Mouse (Mus musculus) gastrocnemius, postnatal 36 days (tissue): ENCODE measurements around the gene Kdm5b. TPM values are rescaled to one million over a fixed set of nuclear protein-coding genes. Genes with fewer than 3 reads are reported as not detected.
"Not testable (repeated sequence)": the region's sequence is repeated elsewhere in the genome, so short reads cannot be mapped to it uniquely, and the experiment has no call there.

Source experiments
- DNase-seq, 2 experiments: peaks; one replicate each; pipeline ENCODE4 v3.0.0; 2022
- intact Hi-C: fragments of 180-260 bp; cut with DNase I; formaldehyde crosslinking; loops from one replicate; pipeline ENCODE4 v1.15.1; 2025
- long read RNA-seq, 2 experiments: library from polyadenylated mRNA; stranded (forward); transcript quantifications; one replicate each; pipeline ENCODE4 v2.0.0; 2021
- total RNA-seq, 2 experiments: library from RNA; stranded (reverse); gene quantifications; 2 replicates each; pipeline ENCODE4 v1.2.3; 2021

The Kdm5b gene
- total RNA-seq = 10 to 100 TPM in 1 of 2 experiments, 1 to 10 TPM in 1; 9.2 to 11.1 TPM
- long read RNA-seq, experiment 1, partial matches to known transcripts = 0 of 3 reads
- long read RNA-seq, experiment 1, other reads (novel, unspliced or antisense) = 3 of 3 reads
- long read RNA-seq, experiment 2, partial matches to known transcripts = 1 of 1 reads
- long read RNA-seq, experiment 2, other reads (novel, unspliced or antisense) = 0 of 1 reads

DNA sequence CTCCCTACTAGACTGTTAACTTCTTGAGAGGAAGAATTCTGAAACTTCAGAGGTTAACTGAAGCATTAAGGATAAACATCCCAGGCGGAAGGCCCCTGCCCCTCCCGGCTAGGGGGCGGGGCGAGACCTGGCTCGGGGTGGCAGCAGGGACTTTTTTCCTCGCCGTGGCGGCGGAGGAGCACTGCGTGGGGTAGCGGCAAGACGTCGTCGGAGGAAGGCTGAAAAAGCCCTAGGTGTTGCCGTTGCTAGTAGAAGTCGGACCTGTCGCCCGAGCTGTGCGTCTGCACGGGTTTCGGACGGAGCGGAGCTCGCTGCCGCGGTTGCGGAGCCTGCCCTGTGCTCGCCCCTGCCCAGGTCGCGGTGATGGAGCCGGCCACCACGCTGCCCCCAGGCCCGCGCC lies at the start of gene Kdm5b:
Kdm5b (plus strand) TSS at position 196 of the 400 bp plus-strand sequence.
- DNase-seq = peak; percentile 83 to 89
- intact Hi-C loops = no loop called here

DNA sequence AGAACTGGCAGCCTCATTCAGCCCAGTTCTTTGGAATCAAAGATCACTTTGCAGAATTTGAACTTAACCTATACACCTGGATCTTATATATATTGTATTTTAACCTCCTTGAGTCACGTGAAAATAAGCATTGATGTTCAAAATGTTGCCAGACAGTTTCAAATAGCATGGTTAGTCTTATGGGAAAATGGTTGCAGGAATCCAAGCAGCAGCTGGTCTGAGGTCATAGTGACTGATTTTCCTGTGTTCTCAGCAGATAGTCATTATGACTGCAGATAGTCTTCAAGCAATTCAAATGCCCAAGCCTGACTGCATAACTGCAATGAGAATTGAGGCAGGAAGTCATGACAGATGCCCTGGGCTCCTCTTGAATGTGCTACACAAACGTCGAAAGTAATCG lies 47.8 kb upstream of the Kdm5b start:
- intact Hi-C loops = no loop called here
- no peak for DNase-seq

DNA sequence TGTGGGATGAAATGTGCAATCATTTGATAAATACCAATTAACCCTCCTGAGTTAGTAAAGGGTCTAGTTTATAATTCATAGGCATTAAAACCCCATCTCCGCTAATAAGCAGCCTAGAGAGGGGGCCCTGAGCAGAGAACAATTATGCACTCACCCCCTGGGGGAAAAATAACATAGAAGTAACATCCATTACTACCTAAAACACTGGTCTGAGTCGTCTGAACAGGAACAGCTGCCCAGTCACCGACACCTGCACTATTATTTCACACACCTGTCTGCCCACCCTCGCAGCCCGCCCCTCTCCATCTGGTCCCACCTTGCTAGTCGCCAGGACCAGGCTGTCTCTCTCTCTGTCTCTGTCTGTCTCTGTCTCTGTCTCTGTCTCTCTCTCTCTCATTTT lies 47.4 kb upstream of the Kdm5b start:
- intact Hi-C loops = no loop called here
- DNase-seq = no peak

DNA sequence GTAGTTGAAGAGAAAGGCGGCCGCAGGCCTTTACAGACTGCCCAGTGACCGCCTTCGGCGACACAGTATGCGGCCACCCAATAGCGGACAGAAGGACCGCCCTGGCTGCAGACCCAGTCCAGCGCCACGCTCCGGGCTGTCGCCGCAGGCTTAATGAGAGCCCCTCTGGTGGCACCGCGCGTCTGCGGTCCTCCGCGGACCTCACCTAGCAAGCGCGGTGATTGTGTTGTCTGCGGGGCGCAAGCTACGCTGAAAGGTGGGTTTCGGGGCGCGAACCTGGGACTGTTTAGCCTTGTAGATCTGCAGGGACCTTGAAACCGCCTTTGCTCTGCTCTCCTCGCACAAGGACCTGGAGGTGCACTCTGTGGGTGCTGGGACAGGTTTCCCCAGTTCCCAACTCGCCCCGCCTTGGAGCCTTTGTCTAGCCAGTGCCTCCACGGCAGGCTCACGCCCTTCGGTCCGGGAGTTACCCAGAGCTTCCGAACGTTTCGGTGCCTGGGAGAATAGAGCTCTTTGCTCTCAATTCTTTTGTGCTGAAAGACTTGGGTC lies 46.6 kb upstream of the Kdm5b start:
- no peak for DNase-seq
- intact Hi-C loops = no loop called here

DNA sequence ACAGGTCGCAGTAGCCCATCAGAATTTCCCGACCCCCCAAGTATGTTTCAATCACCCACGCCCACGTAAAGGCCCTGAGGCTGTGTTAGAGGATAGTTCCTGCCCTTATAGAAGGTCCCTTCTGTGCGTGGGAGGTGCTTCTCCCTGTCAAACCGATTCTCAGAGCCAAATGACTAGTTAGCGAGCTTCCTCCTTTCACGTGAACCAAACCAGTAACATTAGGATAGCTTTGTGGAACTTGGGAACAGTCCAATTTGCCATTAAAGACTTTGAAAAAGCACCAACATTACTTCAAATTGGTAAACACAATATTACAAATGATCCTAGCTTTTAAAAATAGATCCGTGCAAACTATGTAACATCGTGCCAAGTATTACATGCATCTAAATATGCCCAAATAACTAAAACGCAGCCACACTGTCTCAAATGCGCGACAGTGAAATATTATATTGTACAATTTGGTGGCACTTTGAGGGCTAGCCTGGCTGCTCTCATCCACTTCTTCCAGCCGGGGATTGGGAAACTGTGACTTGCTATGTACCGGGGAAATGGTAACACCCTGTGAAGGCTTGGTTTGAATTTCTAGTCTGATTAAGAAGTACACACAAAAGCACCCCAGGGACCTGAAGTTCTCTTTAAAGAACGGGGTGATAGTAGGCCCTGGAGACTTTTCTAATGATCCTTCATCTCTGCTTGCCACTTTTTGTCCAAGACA lies 45.9 kb upstream of the Kdm5b start:
- intact Hi-C loops = no loop called here
- no peak for DNase-seq

DNA sequence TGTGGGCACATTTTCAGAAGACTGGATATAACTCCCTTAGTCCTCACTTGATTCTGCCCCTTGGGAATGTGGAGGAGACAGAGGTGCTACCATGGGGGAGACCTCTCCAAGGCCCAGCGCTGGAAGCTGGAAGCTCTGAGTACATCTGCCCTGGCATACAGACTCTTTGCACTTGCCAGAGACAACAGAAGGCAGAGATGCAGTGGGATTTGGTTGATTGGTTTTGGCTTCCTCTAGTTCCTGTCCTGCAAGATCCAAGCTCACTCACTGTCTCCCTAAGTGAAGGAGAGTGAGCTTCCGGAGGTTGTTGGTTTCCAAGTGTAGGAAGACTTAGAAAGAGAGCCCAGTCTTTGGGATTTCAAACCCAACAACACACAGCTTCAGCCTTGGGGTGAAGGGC lies 44.1 kb upstream of the Kdm5b start:
- intact Hi-C loops = loop anchor here (5.0 kb wide), 2 partner anchors 76 to 91 kb away; no protein-coding TSS in a partner anchor

DNA sequence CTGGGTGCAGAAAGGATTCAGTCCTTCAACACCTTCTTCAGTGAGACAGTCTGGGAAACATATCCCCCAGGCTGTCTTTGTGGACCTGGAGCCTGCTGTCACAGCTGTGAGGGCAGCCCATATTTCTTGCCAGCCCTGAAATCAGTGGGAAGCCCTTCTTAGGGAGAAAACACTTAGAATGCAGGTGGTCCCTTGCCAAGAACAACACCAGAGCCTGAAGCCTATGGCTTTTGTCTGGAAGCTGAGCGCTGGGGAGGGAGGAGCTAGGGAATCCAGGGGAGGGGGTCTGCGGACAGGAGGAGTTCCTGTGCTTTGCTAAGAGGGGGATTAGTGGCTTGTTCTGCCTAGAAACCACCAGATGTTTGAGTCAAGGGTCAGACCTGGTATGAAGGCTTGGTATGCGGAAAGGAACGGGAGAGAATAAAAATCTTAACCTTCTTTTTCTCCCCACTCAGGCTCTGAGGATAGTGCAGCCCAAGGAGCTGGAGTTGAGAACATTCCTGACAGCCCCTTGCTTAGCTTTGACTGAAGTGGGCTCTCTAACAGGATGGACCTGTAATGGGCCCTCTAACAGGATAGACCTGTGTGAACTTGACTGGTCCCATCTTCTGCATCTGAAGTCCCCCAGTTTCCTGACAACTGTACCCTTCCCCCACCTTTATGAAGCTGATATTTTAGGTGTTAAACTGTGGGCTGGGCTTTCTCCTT lies 43.3 kb upstream of the Kdm5b start:
- intact Hi-C loops = loop anchor here (5.0 kb wide), 2 partner anchors 76 to 91 kb away; no protein-coding TSS in a partner anchor
- no peak for DNase-seq

More for the DNA sequence above, 44.1 kb upstream of the Kdm5b start:
- DNase-seq = no peak

DNA sequence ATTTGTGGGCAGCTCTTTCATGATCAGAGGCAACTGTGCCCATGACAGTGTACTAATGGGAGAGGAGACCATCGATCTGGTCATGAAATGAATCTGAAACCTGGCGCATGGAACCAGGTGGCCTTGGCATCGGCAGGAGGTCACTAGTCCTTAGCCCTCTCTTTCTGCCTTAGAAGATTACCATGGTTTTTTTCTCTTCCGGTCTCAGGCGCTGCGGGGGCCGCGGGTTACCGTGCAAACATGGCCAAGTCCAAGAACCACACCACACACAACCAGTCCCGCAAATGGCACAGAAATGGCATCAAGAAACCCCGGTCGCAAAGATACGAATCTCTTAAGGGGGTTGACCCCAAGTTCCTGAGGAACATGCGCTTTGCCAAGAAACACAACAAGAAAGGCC lies 42.1 kb upstream of the Kdm5b start:
- DNase-seq = not testable (repeated sequence)
- intact Hi-C loops = loop anchor here (5.0 kb wide), 2 partner anchors 74 to 89 kb away; no protein-coding TSS in a partner anchor

DNA sequence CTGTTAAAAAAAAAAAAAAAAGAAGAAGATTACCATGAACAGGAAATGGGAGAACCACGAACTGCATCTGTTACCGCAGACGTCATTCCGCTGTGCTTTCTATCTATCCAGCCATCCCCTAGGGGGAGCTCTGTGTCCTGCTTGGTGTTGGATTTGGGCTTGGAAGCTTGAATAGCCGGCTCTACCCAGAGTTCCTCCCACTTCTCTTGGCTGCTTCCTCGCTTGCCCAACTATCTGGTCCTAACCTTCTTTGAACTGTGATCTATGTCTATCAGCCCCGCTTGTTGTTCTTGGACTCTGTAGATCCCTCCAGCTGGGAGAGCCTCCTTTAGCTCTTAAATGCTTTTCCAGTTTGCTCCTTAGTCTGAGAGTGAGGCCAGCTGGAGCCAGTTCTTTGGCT lies 41.3 kb upstream of the Kdm5b start:
- DNase-seq = peak; percentile 43 to 79
- intact Hi-C loops = loop anchor here (5.0 kb wide), 2 partner anchors 74 to 89 kb away; no protein-coding TSS in a partner anchor

DNA sequence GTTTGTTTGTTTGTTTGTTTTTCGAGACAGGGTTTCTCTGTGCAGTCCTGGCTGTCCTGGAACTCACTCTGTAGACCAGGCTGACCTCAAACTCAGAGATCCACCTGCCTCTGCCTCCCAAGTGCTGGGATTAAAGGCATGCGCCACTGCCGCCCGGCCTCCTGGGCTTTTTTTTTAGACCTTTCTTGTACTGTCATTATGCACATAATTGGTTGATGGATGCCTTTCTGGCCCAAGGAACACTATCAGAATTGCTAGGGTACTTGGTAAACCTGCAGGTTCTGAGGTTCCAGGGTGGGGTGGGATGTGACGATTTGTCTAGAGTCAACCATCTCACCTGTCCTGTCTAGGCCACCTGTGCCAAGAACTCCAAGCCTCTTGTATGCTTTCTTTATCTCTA lies 40.8 kb upstream of the Kdm5b start:
- intact Hi-C loops = loop anchor here (5.0 kb wide), 2 partner anchors 73 to 88 kb away; no protein-coding TSS in a partner anchor
- DNase-seq = not testable (repeated sequence)

DNA sequence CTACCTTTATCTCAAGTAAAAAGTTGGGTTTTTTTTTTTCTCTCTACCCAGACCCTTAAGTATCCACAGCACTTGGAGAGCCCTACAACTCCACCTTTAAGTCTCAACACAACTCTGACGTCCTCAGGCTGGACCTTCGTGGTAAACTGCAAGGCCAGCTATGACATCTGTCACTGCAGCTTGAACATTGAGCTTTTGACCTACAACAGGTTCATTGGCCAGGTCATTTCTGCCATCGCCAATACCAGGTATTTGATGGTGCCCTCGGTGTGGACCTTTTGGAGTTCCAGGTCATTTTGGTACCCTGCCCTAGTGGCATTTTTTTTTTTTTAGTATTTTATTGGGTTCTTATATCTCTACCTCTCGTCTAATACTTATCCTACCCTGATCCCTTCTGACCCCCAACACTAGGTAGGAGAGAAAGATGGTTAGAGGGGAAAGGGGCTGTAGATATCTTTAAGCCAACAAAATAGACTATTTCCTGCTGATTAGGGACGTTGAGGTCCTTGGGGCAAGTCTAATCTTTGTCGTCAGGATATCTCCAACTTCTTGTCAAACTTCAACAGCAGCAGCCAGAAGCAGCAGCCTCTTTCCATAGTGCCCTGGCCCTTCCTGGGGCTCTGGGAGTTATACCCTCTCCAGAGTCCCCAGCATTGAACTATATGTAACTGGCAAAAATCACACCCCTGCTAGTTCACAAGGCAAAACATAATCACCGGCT lies 39.8 kb upstream of the Kdm5b start:
- intact Hi-C loops = no loop called here

DNA sequence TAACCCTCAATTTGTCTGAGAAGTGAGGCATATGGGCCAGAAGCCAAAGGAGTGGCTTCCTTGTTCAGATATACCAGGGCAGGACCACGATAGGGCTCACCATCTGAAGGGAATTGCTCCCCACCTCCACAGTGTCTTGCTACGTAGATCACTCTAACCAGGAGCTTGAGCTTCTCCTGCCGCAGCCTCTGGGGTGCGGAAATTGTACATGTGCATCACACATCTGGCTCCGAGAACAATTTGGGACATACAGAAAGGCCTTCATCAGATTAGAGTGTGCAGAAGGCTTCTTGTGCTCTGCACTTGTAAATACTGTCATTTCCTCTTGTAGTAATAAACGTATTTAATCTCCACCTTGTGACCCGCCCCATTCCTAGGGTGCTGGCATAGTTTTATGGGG lies 38.8 kb upstream of the Kdm5b start:
- DNase-seq = no peak
- intact Hi-C loops = no loop called here

More for the DNA sequence above, 39.8 kb upstream of the Kdm5b start:
- DNase-seq = no peak

DNA sequence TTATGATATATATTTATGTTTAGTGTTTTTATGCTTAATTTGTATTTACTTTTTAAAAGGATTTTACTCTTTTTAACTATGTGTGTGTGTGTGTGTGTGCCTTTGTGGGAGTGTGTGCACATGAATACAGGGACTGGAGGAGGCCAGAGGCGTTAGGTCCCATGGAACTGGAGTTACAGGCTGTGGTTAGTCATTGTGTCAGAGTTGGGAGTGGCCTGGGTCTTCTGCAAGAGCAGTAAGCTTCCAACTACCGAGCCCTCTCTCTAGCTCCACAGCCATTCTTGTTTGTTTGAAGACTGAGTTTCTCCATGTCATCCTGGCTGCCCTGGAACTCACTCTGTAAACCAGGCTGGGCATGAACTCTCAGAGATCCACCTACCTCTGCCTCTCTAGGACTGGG lies 37.6 kb upstream of the Kdm5b start:
- intact Hi-C loops = no loop called here

DNA sequence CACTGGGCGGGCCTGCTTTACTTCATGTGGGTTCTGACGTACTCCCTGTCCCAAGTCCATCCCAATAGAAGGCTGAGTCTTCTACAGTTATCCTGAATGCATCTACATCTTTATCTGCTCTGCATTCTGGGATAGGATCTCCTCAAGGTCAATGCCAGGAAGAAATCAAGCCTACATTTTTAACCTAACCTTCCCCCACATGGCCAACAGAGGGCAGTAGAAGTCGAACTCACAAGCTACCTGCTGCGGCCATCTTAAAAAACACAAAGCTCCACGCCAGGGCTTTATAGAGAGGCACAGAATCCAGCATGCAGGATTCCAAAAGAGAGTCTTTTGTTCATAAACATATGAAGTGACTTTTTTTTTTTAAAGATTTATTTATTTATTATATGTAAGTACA lies 35.5 kb upstream of the Kdm5b start:
- no peak for DNase-seq
- intact Hi-C loops = no loop called here

More for the DNA sequence above, 37.6 kb upstream of the Kdm5b start:
- no peak for DNase-seq

DNA sequence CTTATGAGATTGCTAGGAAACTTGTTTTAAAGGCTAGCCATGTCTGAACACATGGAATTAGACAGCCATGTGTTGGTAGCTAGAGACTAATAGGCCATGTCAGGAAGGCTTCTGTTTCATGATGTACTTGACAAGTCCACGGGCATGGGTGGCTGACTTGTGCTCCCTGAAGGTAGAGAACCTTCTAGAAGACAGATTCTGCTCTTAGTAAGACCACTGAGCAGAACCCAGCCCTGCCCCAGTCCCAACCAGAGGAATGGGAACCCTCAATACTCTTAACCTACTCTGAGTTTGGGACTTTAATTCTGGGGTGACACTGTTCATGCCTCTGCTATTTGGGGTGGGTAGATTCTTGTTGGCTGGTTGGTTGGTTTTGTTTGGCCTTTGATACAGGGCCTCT lies 35.0 kb upstream of the Kdm5b start:
- intact Hi-C loops = no loop called here
- DNase-seq = no peak

DNA sequence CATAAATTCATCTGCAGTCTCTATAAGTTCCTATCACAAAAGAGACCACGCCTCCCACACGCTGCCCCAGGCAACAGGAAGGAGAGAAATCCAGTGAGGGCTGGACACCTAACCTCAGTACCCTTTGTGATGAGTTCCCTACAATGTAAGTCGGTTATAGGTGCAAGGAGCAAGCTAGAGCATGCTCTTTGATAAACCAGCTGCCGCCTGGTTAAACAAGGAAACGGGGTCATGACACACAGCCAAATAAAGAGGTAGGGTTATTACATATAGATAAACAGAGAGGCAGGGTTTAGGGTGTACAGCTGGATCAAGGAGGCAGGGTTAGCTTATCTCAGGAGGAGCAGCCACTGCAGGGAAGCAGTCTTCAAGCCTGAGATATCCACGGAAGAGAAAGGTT lies 33.2 kb upstream of the Kdm5b start:
- no peak for DNase-seq
- intact Hi-C loops = no loop called here

DNA sequence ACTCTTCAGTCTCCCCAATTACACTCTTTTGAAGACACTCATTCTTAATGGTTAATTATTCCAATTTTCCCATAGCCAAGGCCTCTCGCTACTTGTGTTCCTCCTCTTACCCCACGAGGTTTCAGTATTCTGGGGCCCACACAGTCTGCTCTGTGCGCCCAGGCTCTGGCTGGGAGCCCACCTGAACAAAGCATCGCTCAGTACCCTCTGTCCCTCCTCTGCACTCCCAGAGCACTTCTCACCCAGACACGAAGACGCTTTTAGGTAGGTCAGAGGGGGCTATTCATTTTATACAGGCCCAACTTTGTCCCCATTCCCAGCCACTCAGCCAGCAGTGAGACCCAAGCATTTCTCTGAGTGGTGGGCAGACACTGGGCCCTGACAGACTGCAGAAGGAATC lies 29.4 kb upstream of the Kdm5b start:
- intact Hi-C loops = no loop called here
- DNase-seq = no peak

DNA sequence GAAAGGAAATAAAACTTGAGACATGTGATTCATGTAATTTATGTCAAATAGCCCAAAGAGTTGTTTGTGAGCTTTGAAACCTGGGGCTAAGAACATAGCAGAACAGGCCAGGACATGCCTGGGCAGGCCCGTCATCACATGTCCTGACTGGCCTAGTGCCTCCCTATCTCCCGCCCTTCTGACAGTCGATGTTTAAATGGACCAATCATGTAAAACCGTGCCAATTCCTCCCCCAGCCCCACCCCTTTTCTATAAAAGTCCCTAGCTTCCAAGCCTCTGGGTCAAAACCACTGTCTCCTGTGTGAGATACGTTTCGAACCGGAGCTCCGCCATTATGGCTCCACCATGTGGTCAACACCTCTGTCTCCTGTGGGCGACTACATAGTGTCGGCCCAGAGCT lies 26.3 kb upstream of the Kdm5b start:
- DNase-seq, intact Hi-C loops: not testable (repeated sequence)

DNA sequence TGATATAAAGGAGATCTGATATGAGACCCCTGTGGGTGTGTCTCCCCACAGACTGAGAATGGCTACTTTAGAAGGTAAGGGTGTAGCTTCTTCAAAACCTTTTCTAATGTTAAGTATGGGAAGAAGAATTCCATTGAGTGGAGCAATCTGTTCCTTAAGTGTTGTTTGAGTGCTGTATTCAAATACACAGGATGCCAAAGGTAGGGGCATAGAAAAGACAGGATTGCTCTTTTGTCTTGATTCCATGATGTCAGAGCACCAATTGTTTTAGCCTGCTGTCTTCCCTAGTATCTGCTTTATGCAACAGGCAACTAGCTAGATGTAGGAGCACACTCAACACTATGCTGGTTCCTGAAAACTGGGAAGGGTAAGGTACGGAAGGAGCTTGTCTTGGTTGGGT lies 24.9 kb upstream of the Kdm5b start:
- intact Hi-C loops = no loop called here

DNA sequence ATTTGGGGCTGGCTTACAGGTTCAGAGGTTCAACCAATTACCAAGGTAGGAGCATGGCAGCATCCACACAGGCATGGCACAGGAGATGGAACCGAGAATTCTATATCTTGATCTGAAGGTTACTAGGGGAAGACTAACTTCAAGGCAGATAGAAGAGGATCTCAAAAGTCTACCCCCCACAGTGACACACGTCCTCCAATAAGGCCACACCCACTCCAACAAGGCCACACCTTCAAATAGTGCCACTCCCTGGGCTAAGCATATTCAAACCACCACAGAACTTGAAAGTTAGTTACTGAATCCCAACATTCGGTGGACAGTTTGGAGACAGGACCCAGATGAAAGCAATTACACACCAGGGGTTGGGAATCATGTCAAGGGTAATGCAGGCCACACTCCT lies 24.5 kb upstream of the Kdm5b start:
- intact Hi-C loops = no loop called here
- no peak for DNase-seq

More for the DNA sequence above, 24.9 kb upstream of the Kdm5b start:
- DNase-seq = no peak
